Mouse (Mus musculus) cerebellum, adult 8-10 months (tissue): ENCODE data around the gene Brk1.

ENCODE experiments used
- DNase-seq: peaks from one replicate; pipeline ENCODE4 v3.0.0; 2022

Brk1 gene

DNA sequence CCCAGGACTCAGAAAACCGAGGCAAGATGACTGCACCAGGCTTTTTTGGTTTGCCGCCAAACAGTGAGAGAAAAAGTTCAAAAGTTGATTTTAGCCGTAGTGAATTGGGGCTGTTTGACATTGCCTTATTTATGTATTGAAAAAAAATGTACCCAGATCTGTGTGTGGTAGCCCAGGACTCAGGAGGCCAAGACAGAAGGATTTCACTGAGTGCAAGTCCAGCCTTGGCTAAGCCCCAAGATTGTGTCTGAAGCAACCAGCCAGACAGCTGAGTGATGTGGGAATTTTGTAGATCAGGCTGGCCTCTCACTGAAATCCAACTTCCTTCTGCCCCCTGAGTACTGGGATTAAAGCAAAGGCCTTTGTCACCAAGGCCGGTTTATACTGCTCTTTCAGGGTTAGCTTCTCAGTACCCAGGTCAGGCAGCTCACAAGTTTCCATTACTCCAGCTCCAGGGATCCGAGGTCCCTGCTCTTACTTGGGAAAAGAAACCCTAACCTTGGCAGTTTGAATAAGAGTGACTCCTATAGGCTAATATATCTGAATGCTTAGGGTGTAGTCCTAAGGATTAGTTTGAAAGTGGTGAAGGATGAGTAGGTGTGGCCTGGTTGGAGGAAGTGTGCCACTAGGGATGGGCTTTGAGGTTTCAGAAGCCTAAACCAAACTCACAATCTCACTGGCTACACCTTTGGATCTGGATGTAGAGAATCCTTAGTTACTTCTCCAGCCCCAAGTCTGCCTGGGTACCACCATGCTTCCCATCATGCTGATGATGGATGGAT is 20.6 kb downstream of the Brk1 start:
- peak; percentile 19 for DNase-seq

DNA sequence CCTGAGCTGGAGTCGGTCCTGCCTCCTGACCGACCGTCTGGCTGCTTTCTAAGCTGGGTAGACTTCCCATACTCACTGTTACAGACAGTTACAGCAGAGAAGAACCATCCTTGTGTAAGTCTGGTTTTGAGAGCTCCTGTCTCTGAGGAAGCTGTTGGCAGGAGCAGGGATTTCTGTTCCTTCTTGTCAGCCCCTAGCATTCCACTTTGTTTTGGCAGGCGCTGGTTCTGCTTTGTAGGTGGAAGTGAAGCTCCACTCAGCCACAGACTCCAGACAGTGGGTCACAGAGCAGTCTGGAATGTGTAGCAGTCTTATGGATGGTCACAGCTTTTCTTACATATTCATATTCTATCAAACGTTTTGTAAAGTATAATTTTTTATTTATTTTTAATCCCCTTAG is 25.8 kb downstream of the Brk1 start:
- no peak for DNase-seq

DNA sequence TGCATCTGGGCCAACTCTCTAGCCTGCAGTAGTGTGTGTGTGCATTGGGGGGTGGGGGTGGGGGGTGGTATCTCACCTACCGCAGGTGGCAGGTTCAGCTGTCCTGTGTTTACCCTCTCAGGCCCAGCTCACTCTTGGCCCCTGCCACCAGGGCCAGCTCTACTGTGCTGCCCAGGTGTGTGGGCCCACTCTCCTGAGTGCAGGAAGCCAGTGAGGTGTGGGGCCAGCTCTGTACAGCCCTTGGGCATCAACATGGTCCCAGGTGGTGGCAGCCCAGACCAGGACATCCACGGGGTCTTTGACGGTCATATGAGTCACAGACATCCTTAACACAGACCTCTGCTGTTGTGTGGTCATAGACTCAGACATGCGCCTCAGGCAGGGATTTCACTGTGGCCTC is 28.3 kb downstream of the Brk1 start:
- no peak for DNase-seq

DNA sequence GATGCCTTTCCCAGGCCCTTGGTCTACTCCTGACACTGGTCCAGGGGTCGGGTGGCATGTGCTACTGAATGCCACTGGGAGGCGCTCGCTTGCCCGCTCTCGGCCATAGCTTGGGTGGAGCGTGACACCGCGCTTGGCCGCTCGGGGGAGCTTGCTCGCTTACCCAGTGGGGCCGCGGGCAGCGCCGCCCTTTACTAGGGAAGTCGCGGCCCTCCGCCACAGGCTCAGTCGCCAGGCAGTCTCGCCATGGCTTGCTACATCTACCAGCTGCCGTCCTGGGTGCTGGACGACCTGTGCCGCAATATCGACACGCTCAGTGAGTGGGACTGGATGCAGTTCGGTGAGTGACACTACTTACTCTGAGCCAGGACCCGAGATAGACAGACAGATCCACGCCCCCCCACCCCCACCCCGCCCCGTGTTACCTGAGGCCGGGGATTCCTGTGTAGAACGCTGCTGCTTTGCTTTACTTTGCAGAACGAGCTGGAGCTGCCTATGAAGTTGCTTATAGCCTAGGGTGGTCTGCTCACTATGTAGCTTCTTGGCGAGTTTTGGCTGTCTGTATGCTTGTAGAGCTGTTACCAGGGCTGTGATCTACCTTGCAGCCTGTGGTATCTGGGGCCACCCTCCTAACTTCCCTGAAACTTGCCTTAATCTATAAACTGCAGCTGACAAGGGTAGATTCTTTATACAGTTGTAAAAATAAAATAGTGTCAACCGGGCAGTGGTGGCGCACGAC is 33.9 kb downstream of the Brk1 start, which contains the start of gene Irak2:
Gene Irak2, plus strand, starts transcription at position 166 of the 739 bp plus-strand sequence.
- peak; percentile 94 for DNase-seq

DNA sequence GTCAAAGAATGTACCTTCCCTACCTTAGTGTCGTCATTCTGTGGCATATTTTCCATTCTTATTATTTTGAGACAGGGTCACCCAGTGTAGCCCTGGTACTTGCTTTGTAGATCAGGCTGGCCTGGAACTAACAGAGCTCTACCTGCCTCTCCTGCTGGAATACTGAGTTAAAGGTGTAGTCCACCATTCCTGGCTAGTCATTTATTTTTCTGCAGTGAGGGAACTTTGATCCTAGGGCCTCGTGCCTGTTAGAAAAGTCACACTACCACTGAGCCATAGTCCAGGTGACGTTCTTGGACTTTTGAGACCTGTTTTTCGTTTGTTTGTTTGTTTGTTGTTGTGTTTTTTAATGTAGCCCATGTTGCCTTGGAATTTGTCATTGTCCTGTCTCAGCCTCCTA is 34.6 kb downstream of the Brk1 start:
- DNase-seq, result no peak

DNA sequence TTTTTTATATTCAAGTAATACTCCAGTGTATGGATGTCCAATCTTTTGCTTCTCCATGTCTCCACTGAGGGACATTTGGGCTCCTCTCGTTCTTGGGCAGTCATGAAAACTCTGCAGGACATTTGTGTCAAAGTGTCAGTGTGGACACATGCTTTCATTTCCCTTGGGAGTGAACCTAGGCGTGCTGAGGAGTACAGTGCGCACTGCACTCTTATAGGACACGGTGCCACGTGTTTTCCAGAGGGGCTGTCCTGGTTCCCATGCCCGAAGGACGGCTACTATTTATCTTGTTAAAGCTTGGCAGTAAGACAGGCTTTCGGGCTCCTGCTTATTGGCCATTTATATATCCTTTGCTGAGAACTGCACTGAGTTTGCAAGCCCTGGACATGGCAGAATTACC is 38.0 kb downstream of the Brk1 start:
- no peak for DNase-seq

DNA sequence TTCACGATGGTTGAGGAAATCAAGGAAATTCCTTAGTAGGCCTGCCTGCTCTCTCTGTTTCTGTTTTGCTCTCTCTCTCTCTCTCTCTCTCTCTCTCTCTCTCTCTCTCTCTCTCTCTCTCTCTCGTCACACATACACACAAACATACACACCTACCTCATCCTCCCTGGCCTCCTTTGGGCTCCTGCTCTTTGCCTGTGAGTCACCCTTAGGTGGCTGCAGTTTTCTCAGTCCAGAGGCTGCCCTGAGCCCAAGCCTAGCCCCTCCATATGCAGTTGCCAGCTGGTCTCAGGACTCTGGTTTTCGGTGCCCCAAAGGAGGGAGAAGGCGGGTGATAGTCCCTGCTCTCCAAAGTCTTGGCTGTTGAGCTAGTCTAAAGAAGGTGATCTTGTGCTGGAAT is 38.4 kb downstream of the Brk1 start:
- no peak for DNase-seq

DNA sequence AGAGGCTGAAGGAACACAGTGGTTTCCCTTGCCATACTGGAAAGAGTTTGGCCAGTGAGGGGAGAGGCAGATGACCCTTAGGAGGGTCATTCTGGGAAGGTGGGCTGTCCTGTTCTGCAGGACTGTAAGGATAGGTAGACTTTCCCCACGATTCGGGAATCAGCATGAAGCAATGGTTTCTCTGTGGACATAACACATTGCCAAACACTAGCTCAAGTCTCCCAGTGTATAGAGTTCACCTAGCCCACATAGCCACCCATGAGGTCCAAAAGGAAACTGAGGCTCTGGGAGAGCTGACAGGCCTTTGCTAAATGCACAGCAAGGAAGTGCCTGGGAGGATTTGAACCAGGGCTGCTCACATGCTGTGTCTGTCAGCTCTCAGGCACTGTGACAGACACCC is 39.4 kb downstream of the Brk1 start:
- DNase-seq, result no peak

DNA sequence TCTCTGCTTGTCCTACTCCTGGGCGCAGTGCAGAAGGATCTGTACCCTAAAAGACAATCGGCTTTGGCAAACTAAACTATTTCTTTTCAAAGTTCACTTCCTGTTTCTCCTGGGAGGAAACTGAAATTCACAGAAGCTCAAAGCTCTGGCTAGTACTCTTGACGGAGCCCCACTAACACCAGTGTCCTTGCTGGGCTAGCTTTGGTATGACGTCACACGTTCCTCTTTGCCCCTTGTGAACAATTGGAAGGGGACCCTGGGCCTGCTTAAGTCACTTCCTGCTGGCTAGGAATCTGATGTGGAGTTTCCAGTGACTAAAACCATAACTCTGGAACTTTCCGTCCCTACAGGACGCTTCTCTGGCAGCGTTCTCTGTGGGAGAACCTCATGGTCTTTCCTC is 40.2 kb downstream of the Brk1 start:
- DNase-seq, result no peak

DNA sequence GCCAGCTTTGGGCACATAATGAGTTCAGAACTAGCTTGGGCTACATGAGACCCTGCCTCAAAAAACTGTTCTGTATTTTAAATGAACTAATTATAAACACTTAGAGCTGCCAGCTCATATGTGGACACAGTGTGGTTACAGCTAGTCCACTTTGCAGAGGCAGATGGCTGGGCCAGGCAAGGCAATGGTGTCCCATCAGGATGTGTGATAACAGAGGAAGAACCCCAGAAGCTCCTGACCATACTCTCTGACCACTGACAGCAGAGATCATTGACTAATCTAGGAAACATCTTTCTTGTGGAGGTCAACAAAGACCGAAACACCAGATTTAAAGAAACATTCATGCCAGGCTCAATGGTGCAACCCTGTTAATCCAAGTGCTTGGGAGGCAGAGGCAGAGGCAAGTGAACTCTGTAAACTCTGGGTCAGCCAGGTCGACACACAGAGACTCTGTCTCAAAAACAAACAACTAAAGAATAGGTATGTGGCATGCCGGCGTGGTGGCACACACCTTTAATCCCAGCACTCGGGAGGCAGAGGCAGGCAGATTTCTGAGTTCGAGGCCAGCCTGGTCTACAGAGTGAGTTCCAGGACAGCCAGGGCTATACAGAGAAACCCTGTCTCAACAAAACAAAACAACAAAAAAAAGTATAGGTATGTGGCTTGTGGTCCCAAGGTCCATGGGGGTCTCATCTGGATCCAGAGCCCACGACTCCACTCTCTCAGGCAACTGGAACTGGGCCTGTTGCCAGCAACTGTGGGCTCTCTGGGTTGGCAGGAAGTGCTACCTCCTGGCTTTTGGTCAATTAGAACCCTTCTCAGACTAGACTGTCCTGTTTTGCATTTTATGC is 45.0 kb downstream of the Brk1 start:
- no peak for DNase-seq

DNA sequence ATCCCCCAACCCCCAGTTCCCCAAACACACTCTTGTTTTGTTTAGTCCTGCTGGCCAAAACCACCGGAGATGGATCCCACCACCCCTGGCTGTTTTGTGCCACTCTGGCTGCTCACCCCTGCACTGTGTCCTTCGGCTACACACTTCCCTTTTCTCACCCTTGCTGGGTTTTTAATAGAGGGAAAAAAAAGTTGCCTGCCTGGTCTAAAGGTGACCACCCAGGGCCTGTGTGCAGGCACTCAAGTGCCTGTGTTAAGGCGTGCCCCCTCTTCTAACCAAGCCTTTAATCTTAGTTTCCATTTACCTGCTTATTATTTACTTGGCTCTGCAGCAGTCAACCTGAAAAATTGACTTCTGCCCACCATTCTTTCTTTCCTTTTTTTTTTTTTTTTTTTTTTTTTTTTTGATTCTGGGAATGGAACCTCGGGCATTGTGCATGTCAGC is 45.6 kb downstream of the Brk1 start:
- DNase-seq, result no peak

DNA sequence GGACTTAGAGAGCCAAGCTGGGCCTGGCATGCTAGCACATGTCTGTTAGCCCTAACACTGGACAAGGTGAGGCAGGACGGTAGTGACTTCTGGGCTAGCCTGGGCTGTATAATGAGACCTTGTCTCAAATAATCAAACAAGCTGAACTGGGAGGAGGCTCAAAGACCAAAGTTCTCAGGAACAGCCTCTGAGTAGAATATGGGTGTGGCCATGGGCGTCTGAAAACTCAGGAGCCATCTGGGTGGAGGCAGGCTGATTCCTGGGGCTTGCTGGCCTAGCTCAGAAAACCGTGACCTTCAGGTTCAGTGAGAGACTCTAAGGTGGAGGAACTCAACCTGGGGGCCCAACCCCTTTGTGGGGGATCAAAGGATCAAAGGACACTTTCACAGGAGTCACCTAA is 47.1 kb downstream of the Brk1 start:
- no peak for DNase-seq

DNA sequence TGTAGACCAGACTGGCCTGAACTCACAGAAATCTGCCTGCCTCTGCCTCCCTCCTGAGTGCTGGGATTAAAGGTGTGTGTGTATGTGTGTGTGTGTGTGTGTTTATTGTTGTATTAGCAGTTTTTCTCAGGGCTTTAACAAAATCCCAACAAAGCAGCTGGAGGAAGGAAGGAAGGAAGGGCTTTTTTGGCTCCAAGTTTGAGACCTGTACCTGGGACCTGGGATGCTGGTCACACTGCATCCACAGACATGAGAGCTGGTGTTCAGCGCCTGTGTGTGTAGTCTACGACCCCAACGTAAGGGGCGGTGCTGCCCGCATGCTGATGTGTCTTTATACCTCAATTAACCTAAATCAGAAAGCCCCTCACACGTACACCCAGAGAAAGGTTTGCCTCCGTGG is 49.0 kb downstream of the Brk1 start:
- no peak for DNase-seq

DNA sequence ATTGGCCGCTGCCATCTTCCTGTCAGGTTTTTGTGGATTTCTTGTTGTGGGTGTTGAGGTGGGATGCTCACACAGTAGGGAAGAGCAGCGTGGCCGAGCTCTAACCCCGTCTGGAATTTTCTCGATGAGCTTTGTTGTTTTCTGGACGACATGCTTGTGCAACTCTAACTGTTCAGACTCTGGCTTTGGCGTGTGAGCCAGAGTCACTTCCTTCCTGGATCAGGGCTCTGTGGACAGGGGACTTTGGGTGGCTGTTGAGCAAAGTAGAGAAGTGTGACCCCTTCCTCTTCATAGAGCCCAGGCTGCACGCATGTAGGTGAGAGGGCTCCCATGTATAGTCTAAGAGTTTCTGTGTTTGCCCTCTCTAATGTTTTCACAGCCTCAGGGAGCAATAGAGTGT is 49.5 kb downstream of the Brk1 start:
- DNase-seq, result no peak

DNA sequence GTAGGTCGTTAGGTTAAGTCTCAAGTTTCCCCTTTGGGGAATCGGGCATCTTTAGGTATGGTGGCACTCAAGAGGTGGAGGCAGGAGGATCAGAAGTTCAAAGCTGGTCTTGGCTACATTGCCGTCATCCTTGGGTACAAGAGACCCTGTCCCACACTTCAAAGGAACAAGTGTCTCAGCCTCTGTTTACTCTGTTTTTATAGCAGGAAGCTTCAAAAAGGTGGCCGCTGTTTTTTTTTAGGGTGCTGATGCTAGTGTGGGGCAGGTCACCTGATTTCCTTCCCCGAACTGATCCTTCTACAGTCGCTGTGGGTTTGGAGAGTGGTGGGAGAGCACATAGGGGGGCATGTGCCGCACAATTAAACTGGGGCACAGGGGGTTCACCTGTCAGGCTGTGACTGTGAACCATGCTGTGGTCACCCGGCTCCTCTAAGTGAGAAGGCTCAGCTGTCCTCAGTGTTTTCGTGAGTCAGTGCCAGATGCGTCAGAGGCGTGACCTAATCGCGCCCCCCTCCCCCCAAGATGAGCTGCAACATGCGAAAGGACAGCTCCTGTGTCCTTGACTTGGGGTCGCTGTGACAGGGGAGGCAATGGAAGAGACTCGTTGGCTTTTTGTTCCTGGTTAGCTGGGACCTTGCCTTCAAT is 50.3 kb downstream of the Brk1 start:
- DNase-seq, result no peak

DNA sequence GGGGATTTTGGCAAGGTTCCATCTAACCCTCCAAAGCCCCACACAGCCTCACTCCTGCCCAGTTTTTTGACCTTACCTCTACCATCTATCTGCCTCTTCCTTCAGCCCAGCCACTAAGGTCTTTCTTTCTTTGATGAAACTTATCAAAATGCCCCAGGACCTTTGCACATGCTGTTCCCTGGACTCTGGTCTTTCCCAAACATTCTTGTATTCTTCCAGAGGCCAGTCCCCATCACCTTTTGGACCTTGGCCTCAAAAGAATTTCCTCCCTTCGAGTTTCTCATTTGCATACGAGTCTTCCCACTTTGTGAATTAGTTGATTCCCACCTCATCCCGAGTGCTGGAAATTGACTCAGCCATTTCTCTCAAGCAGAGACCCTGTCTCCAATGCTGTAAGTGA is 50.9 kb downstream of the Brk1 start:
- no peak for DNase-seq

DNA sequence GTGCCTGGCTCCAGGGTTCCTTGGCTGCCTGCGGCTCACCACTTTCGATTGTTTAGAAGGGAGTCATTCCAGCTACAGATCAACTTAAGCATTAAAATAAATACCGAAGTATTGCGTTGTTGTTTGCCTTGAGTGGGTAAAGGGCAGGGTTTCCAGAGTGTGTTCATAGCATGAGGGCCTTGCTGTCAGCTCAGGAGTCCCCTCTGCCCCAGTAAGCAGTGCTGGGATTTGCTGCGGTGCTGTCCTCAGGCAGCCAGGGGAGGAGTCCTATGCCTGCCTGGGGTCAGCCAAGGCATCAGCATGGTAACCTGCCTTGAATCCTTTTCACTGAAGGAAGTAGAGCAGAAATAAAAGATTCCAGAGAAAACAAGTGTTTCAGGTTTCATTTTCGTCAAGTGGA is 52.3 kb downstream of the Brk1 start:
- no peak for DNase-seq

DNA sequence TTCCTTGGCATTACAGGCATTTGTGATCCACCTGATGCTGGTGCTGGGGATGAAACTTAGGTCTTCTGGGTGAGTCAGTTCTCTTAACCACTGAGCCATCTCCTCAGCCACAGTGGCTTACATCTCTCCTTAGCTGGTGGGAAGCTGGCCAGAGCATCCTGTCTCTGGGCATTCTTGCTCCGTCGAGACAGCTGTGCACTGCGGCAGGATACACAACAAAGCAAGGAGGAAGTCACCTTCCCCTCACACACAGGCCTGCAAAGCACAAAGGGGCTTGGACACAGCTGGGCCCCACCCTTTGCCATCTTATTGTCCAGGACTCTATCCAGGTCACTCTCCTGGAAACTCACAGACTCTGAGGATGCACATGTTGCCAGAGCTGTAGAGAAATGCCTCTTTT is 53.7 kb downstream of the Brk1 start:
- DNase-seq, result no peak

DNA sequence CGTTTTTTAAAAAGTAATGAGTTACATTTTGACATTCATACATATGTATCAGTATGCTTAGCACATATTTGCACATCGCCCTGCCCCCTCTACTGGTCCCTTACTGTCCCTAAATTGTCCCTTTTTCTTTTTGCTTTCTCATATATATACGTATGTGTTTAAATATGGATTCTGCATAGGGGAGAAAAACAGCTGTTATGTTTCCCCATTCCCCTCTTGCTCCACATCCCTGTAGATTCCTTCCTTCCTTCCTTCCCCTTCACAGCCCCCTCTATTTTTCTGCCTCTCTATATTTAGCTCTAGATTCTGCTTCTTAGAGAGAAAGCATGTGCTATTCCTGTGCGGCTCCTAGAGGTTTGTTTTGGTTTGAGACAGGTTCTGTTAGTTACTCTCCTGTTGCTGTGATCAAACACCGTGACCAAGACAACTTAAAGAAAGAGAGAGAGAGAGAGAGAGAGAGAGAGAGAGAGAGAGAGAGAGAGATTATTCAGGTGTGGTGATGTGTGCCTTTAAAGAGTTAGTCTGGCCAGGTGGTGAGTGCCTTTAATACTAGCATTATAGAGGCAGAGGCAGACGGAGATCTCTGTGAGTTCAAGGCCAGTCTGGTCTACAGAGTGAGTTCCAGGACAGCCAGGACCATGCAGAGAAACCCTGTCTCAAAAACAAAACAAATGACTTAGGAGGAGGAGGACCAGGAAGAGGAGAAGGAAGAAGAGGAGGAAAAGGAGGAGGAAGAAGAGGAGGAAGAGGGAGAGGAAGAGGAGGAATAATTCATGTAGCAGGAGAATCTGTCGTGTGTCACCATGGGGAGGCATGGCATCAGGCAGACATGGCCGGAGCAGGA is 55.3 kb downstream of the Brk1 start:
- no peak for DNase-seq

DNA sequence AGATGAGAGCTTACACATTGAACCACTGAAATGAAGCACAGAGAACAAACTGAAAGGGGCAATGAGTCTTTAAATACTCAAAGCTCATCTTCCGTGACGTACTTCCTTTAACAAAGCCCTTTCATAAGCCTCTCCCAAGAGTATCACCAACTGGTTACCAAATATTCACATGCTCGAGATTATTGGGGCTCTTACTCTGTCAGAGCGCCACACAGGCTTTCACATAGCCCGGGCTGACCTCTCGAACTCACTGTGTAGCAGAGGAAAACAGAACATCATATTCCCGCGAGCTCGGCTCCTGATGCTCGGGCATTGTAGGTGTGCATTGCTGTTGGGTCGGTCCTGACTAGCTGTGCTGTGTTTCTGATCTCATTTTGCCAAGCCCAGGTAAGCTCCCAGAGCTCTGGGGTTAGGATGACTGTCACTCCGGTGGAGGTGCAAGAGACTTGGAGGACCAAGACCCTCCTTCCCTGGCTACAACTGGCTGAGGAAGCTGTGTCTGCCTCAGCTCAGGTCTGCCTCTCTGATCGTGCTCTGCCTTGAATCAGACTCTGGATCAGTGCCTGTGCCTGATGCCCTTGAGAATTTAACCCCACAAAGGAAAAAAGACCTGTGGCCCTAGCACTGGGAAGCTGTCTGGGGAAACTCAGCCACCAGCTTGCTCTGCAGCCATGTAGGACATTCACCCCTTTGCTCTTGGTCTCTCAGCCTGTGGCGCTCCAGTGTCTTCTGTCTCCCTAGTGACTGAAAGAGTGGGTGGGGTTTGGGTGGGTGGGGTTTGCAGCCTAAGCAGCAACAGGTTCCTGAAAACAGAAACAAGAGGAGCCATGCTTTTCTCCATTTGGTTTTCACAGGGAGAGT is 56.1 kb downstream of the Brk1 start:
- DNase-seq, result no peak
